8 mouse cellular contexts compared by ENCODE assay signal in genomic region chr15:27465391-27466005, GRCm38 (mm10). TPM values are rescaled to one million over a fixed set of nuclear protein-coding genes. Genes with fewer than 3 reads are reported as not detected.
DNase-seq lines count a peak whose midpoint lies in the region; ATAC-seq and TF ChIP-seq lines count a peak whose summit lies in the region.

No protein-coding gene starts in this region.

- H3K27me3 ChIP-seq in C2C12 (ENCODE audit: control insufficient read depth, insufficient read depth, insufficient read length): no peaks in the 10 kb centered on the region
- H3K27me3 ChIP-seq in embryonic facial prominence, embryonic 10.5 days (replicated peaks; ENCODE audit: low read depth, poor library complexity, severe bottlenecking): peaks cover 24% of the 10 kb centered on the region
- H3K27me3 ChIP-seq in hindbrain, embryonic 15.5 days: no peaks in the 10 kb centered on the region
- H3K27me3 ChIP-seq in midbrain, postnatal 0 days (ENCODE audit: insufficient read depth, low read length): no peaks in the 10 kb centered on the region

- peak; percentile 66 for DNase-seq in embryo, embryonic 10 days (ENCODE audit: low spot score)
- DNase-seq in embryo, embryonic 9.5 days (ENCODE audit: extremely low spot score): no peak
- DNase-seq in embryonic facial prominence, embryonic 10.5 days (ENCODE audit: low spot score): peak; percentile 34
- peak; percentile 48 for DNase-seq in midbrain, postnatal 0 days (ENCODE audit: low spot score)
- no peak for DNase-seq in natural killer cell, adult 2 months (ENCODE audit: low spot score in 2 of 2)
- DNase-seq in urinary bladder, postnatal 14 days (ENCODE audit: low spot score): no peak

- peak overlapping the region; percentile 97 for H3K4me3 ChIP-seq in C2C12 (ENCODE audit: insufficient read depth, poor library complexity, severe bottlenecking)
- peak overlapping the region; percentile 63 for H3K4me3 ChIP-seq in embryonic facial prominence, embryonic 10.5 days
- peak overlapping the region; percentile 98 for H3K4me3 ChIP-seq in hindbrain, embryonic 15.5 days
- H3K4me3 ChIP-seq in midbrain, postnatal 0 days (ENCODE audit: low read depth, low read length): peak overlapping the region; percentile 81

- H3K79me3 ChIP-seq in C2C12 (ENCODE audit: low read depth): peaks cover 33% of the 10 kb centered on the region

- no peak overlapping the region for H3ac ChIP-seq in C2C12 (ENCODE audit: control insufficient read depth, insufficient read length, low read depth)

- no peak for TF ChIP-seq CTCF in C2C12 (IDR thresholded peaks at IDR 0.05; ENCODE audit: control insufficient read depth, insufficient read depth, insufficient read length)
- peak; percentile 29; the same call in 1 of the 2 replicates for TF ChIP-seq CTCF in midbrain, postnatal 0 days (IDR thresholded peaks at IDR 0.05)

- H3K79me2 ChIP-seq in C2C12 (ENCODE audit: control insufficient read depth, insufficient read depth): peaks cover 44% of the 10 kb centered on the region

- peak overlapping the region; percentile 75 for H3K4me2 ChIP-seq in hindbrain, embryonic 15.5 days
- peak overlapping the region; percentile 67 for H3K4me2 ChIP-seq in midbrain, postnatal 0 days (ENCODE audit: low read depth, low read length, poor library complexity, severe bottlenecking)

- peak overlapping the region; percentile 98 for H3K9ac ChIP-seq in hindbrain, embryonic 15.5 days
- peak overlapping the region; percentile 81 for H3K9ac ChIP-seq in midbrain, postnatal 0 days (replicated peaks; ENCODE audit: low read length, poor library complexity, severe bottlenecking)

- WGBS in embryonic facial prominence, embryonic 10.5 days: 21% methylated on average over 8 of the region's 8 CpGs
- WGBS in hindbrain, embryonic 15.5 days: 16% methylated on average over 8 of the region's 8 CpGs
- 16% methylated on average over 8 of the region's 8 CpGs for WGBS in midbrain, postnatal 0 days

- H3K4me1 ChIP-seq in embryonic facial prominence, embryonic 10.5 days: peaks cover 9% of the 10 kb centered on the region
- peaks cover 44% of the 10 kb centered on the region for H3K4me1 ChIP-seq in hindbrain, embryonic 15.5 days (replicated peaks)
- H3K4me1 ChIP-seq in midbrain, postnatal 0 days (ENCODE audit: insufficient read depth, low read length): peaks cover 8% of the 10 kb centered on the region; the same call in 1 of the 2 replicates

- H3K36me3 ChIP-seq in C2C12 (ENCODE audit: control insufficient read depth, insufficient read depth): peaks cover 14% of the 10 kb centered on the region
- H3K36me3 ChIP-seq in embryonic facial prominence, embryonic 10.5 days (replicated peaks): no peaks in the 10 kb centered on the region
- H3K36me3 ChIP-seq in hindbrain, embryonic 15.5 days: no peaks in the 10 kb centered on the region
- no peaks in the 10 kb centered on the region for H3K36me3 ChIP-seq in midbrain, postnatal 0 days (ENCODE audit: insufficient read depth, low read length)

- H3K27ac ChIP-seq in embryonic facial prominence, embryonic 10.5 days (replicated peaks): no peak overlapping the region
- H3K27ac ChIP-seq in hindbrain, embryonic 15.5 days (replicated peaks): peak overlapping the region; percentile 98
- H3K27ac ChIP-seq in midbrain, postnatal 0 days (ENCODE audit: low read depth, low read length): peak overlapping the region; percentile 83

- H3K9me3 ChIP-seq in embryonic facial prominence, embryonic 10.5 days: no peaks in the 10 kb centered on the region
- no peaks in the 10 kb centered on the region for H3K9me3 ChIP-seq in hindbrain, embryonic 15.5 days
- H3K9me3 ChIP-seq in midbrain, postnatal 0 days (ENCODE audit: low read length): no peaks in the 10 kb centered on the region

- peak; percentile 32; the same call in 1 of the 2 replicates for ATAC-seq in hindbrain, embryonic 15.5 days (ENCODE audit: low FRiP score, low read depth)
- ATAC-seq in midbrain, postnatal 0 days (ENCODE audit: low FRiP score): no peak

TF ChIP-seq in C2C12, 6 proteins besides CTCF, POLR2A, EP300 and RAD21:
- no peak for TF ChIP-seq MYOD1 (IDR thresholded peaks at IDR 0.05; ENCODE audit: control insufficient read depth, insufficient read length, low read depth)
- TF ChIP-seq CEBPB (IDR thresholded peaks at IDR 0.05; ENCODE audit: low read depth): no peak
- TF ChIP-seq USF1 (IDR thresholded peaks at IDR 0.05; ENCODE audit: low read depth): no peak
- no peak for TF ChIP-seq MYOG (IDR thresholded peaks at IDR 0.05; ENCODE audit: control insufficient read depth, extremely low read depth, insufficient read length)
- TF ChIP-seq MAX (IDR thresholded peaks at IDR 0.05): no peak
- TF ChIP-seq FOSL1 (IDR thresholded peaks at IDR 0.05; ENCODE audit: insufficient read depth, low read length, poor library complexity, severe bottlenecking): no peak

RNA-seq across cellular contexts. Expression of gene Ank, which starts 1.0 kb away (rescaled TPM):
- 292 TPM for polyA plus RNA-seq in C2C12 (2012; fragmentation: generic; extraction: Trizol)
- polyA plus RNA-seq in embryonic facial prominence, embryonic 10.5 days (2016; fragmentation: Nextera tagmentation; extraction: Ambion mirVana): 5.9 and 6.2 TPM in 2 replicates
- polyA plus RNA-seq in hindbrain, embryonic 15.5 days (2015; fragmentation: Nextera tagmentation; extraction: Ambion mirVana): 16.5 and 17.9 TPM in 2 replicates
- total RNA-seq in midbrain, postnatal 0 days (2014; rRNA removed): 24.1 and 28.4 TPM in 2 replicates
- 15.7 and 15.8 TPM in 2 replicates for polyA plus RNA-seq in midbrain, postnatal 0 days (2015; fragmentation: Nextera tagmentation; extraction: Ambion mirVana)

Comparison
In these comparisons a context has a peak if more than half of its experiments do, and no peak if none do; other contexts are left out.
1. DNase-seq: peak in embryo, embryonic 10 days (single experiment), embryonic facial prominence, embryonic 10.5 days (single experiment) and midbrain, postnatal 0 days (single experiment); none in embryo, embryonic 9.5 days (single experiment), natural killer cell, adult 2 months (0 of 2) and urinary bladder, postnatal 14 days (single experiment).
2. RNA of gene Ank, which starts 1.0 kb away (polyA plus RNA-seq): 292 TPM in C2C12 (single experiment); 16.5 to 17.9 TPM in hindbrain, embryonic 15.5 days, 15.7 to 15.8 TPM in midbrain, postnatal 0 days and 5.9 to 6.2 TPM in embryonic facial prominence, embryonic 10.5 days; every median in the first group is over 10 times any median in the second.
3. Peak in every context shown above with its lines, with median percentiles within 50 percentile points of each other: H3K4me3 ChIP-seq.